Mouse (Mus musculus) liver, embryonic 12.5 days (tissue): ENCODE data around the gene Aig1. TPM values are rescaled to one million over a fixed set of nuclear protein-coding genes. Genes with fewer than 3 reads are reported as not detected.

Source experiments
- ATAC-seq: fragments of 200-750 bp; cut with Nextera tagmentation; 2 replicates; pipeline ENCODE4 v1.8.0; 2017; ENCODE audit warnings: moderate number of reproducible peaks, mild to moderate bottlenecking, moderate library complexity
- H3K27ac ChIP-seq: fragments of 300-500 bp; sonication (generic); 2 replicates; pipeline ENCODE4 v1.5.1; 2016; ENCODE audit warnings: mild to moderate bottlenecking
- H3K27me3 ChIP-seq: fragments of 300-500 bp; sonication (generic); replicated peaks from 2 replicates; pipeline ENCODE4 v1.6.1; 2016; ENCODE audit warnings: mild to moderate bottlenecking, moderate library complexity
- H3K36me3 ChIP-seq: fragments of 300-500 bp; sonication (generic); 2 replicates; pipeline ENCODE4 v1.6.1; 2016; ENCODE audit warnings: mild to moderate bottlenecking, moderate library complexity
- H3K4me1 ChIP-seq: fragments of 300-500 bp; sonication (generic); 2 replicates; pipeline ENCODE4 v1.6.1; 2016
- H3K4me2 ChIP-seq: fragments of 300-500 bp; sonication (generic); 2 replicates; pipeline ENCODE4 v1.6.1; 2016; ENCODE audit warnings: mild to moderate bottlenecking, moderate library complexity
- H3K4me3 ChIP-seq: fragments of 300-500 bp; sonication (generic); 2 replicates; pipeline ENCODE4 v1.5.1; 2016; ENCODE audit warnings: mild to moderate bottlenecking, moderate library complexity
- H3K9ac ChIP-seq: fragments of 300-500 bp; sonication (generic); 2 replicates; pipeline ENCODE4 v1.6.1; 2016; ENCODE audit warnings: mild to moderate bottlenecking, moderate library complexity
- H3K9me3 ChIP-seq: fragments of 300-500 bp; sonication (generic); replicated peaks from 2 replicates; pipeline ENCODE4 v1.6.1; 2016; ENCODE audit warnings: mild to moderate bottlenecking, moderate library complexity
- WGBS: fragments of 180-500 bp; shearing (Covaris S2); methylation state at CpG from one replicate; pipeline ENCODE4 v1.1.7; 2016; ENCODE audit not compliant: insufficient replicate concordance; 5-methylcytosine and 5-hydroxymethylcytosine counted together
- polyA plus RNA-seq: library from polyadenylated mRNA; unstranded; fragments of >200 nt; fragmentation: Nextera tagmentation; extraction: Ambion mirVana; gene quantifications from 2 replicates; pipeline ENCODE4 v1.2.1, GENCODE M21; 2016

Gene Aig1
- polyA plus RNA-seq, 1 experiment from 2014 or later: 12.0 TPM

- no peak for ATAC-seq
- Histone ChIP-seq H3K4me1 (no peaks in the 10 kb centered on the region), H3K36me3 (no peaks in the 10 kb centered on the region), H3K27me3 (no peaks in the 10 kb centered on the region), H3K27ac (no peak overlapping the region), H3K9ac (no peak overlapping the region), H3K9me3 (no peaks in the 10 kb centered on the region), H3K4me3 (no peak overlapping the region), H3K4me2 (no peak overlapping the region)
- 87% methylated on average over 7 of the region's 7 CpGs for WGBS
Observed at GRCm38 (mm10) chr10:13653326-13653725, 215.5 kb downstream of the Aig1 start.

GRCm38 (mm10) chr10:13652061-13652460 is 216.7 kb downstream of the Aig1 start:
- Histone ChIP-seq H3K4me1 (no peaks in the 10 kb centered on the region), H3K4me3 (no peak overlapping the region), H3K9me3 (no peaks in the 10 kb centered on the region), H3K9ac (no peak overlapping the region), H3K36me3 (no peaks in the 10 kb centered on the region), H3K27ac (no peak overlapping the region), H3K27me3 (no peaks in the 10 kb centered on the region), H3K4me2 (no peak overlapping the region)
- 78% methylated on average over 4 of the region's 4 CpGs for WGBS
- ATAC-seq: no peak

DNA sequence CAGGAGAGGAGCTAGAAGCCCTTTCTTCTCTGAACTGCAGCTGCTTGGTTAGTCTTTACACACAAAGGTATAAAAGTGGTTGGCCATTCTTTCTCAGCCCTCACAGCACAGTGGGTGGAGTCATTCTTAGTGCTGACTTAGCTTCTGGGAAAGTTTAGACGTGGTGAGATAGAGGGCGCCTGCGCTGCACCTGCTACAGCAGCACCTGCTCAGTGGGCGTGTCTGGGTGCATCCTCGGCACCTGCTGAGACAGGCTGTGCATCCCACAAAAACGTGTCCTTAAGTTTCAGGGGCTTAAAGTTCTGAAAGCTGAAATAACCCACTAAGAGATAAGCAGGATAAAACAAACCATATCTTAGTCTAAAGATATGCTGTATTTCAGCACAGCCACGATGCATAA is 227.0 kb downstream of the Aig1 start:
- Histone ChIP-seq H3K27ac (no peak overlapping the region), H3K36me3 (no peaks in the 10 kb centered on the region), H3K4me2 (no peak overlapping the region), H3K27me3 (no peaks in the 10 kb centered on the region), H3K9ac (no peak overlapping the region), H3K4me3 (no peak overlapping the region), H3K9me3 (no peaks in the 10 kb centered on the region), H3K4me1 (no peaks in the 10 kb centered on the region)
- ATAC-seq: no peak
- 21% methylated on average over 7 of the region's 7 CpGs for WGBS

- Histone ChIP-seq H3K4me3 (no peak overlapping the region), H3K9me3 (no peaks in the 10 kb centered on the region), H3K27me3 (no peaks in the 10 kb centered on the region), H3K4me1 (no peaks in the 10 kb centered on the region), H3K9ac (no peak overlapping the region), H3K4me2 (no peak overlapping the region), H3K27ac (no peak overlapping the region), H3K36me3 (no peaks in the 10 kb centered on the region)
- ATAC-seq: no peak
- 52% methylated on average over 3 of the region's 3 CpGs for WGBS
Observed at GRCm38 (mm10) chr10:13631796-13632195, 237.0 kb downstream of the Aig1 start.

DNA sequence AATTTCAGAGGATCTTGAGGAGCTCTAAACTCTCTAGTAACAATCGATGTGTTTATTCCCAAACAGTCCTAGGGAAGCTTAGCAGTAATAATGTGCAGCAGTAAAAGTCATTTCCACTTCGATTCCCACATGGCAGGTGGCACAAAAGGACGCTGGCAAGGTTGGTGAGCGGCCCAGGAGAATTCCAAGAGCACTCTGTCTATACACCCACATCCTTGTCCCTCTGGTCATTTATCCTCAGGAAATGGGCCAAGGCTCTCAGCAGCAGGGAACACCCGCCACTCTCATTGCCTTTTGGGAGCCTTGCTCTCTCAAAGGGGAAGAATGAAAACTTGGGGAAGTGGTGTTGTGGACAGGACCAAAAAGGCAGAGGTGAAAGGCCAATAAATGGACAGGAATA is 245.0 kb downstream of the Aig1 start:
- Histone ChIP-seq H3K9ac (no peak overlapping the region), H3K4me1 (no peaks in the 10 kb centered on the region), H3K36me3 (no peaks in the 10 kb centered on the region), H3K4me2 (no peak overlapping the region), H3K27ac (no peak overlapping the region), H3K4me3 (no peak overlapping the region), H3K27me3 (no peaks in the 10 kb centered on the region), H3K9me3 (no peaks in the 10 kb centered on the region)
- no peak for ATAC-seq
- WGBS: 70% methylated on average over 5 of the region's 5 CpGs

DNA sequence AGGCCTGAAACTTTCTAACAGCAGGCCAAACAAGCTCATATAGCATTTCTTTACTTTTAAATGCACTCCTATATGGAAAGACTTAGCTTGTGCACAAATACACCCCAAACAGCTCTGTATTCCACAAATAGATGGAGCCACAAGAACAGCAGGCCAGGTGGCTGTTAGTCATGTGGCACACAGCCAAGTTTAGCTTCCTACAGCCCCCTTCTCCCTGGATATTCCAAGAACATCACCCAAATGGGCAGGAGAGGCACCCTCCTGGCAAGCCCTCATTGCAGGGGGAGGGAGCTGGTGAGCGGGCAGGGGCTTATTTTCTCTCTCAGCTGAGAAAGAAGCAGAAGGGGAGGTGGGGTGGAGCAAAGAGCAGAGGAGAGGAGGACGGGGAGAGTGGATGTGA is 267.9 kb downstream of the Aig1 start:
- H3K4me3 ChIP-seq: no peak overlapping the region
- no peak overlapping the region for H3K4me2 ChIP-seq
- no peak overlapping the region for H3K27ac ChIP-seq
- no peak for ATAC-seq
- H3K36me3 ChIP-seq: no peaks in the 10 kb centered on the region
- H3K9me3 ChIP-seq: no peaks in the 10 kb centered on the region
- H3K9ac ChIP-seq: no peak overlapping the region
- H3K4me1 ChIP-seq: no peaks in the 10 kb centered on the region
- 61% methylated on average over 2 of the region's 2 CpGs for WGBS
- H3K27me3 ChIP-seq: no peaks in the 10 kb centered on the region

DNA sequence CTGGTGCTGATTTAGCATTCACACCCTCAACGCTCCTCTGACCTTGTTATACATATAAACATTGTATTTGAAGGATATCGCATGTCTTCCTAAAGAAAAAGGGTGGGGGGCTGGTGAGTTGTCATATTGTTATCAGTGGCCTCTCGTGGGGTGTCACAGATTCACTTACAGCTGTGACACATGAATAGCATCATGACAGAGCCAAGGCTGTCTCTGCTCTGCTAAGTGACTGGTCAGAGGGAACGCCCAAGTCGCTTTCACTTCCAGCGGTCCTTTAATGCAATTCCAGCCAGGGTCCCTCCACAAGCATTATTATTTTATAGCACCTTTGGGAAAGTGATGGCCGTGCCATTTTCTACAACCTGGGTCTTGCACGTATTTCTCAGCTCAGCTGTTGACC is 271.3 kb downstream of the Aig1 start:
- H3K4me1 ChIP-seq: no peaks in the 10 kb centered on the region
- 75% methylated on average over 8 of the region's 8 CpGs for WGBS

More for the DNA sequence above, 271.3 kb downstream of the Aig1 start:
- no peak overlapping the region for H3K4me2 ChIP-seq
- H3K4me3 ChIP-seq: no peak overlapping the region
- H3K36me3 ChIP-seq: no peaks in the 10 kb centered on the region
- H3K9me3 ChIP-seq: no peaks in the 10 kb centered on the region
- no peak for ATAC-seq
- no peaks in the 10 kb centered on the region for H3K27me3 ChIP-seq
- no peak overlapping the region for H3K9ac ChIP-seq
- no peak overlapping the region for H3K27ac ChIP-seq

Other genes with a start within 250 kb of the Aig1 start
- gene Hivep2, start 97.1 kb upstream of the Aig1 start, polyA plus RNA-seq: 0.81 and 1.0 TPM in 2 replicates